Mouse (Mus musculus): Measurements from ENCODE around the gene Smap2. TPM values are rescaled to one million over a fixed set of nuclear protein-coding genes. Genes with fewer than 3 reads are reported as not detected.

Smap2 gene
- polyA plus RNA-seq, 1 experiment from 2014 or later: 13.5 TPM

GRCm38 (mm10) chr4:120921461-120921860 lies 95.6 kb downstream of the Smap2 start:
- Histone ChIP-seq H3K9me3 (peaks cover 29% of the 10 kb centered on the region), H3K27me3 (no peaks in the 10 kb centered on the region), H3K4me2 (replicated peaks) (no peak overlapping the region), H3K4me3 (no peak overlapping the region), H3K36me3 (peaks cover 38% of the 10 kb centered on the region), H3K27ac (no peak overlapping the region), H3K4me1 (peaks cover 9% of the 10 kb centered on the region), H3K9ac (no peak overlapping the region)
- 97% methylated on average over 8 of the region's 8 CpGs for WGBS
- no peak for ATAC-seq (ENCODE audit: low FRiP score, low read depth)

Small RNA genes within 50 kb of the gene (microRNA-seq; reads per million reads assigned to microRNA genes)
- 0.52 reads per million for gene Mir7015

Other genes with a start within 250 kb of the Smap2 start
- gene Nfyc, start 185.7 kb downstream of the Smap2 start, polyA plus RNA-seq (2015; fragmentation: Nextera tagmentation; extraction: Ambion mirVana): 105 and 109 TPM in 2 replicates
- gene Rims3, start 162.4 kb downstream of the Smap2 start, polyA plus RNA-seq (2015; fragmentation: Nextera tagmentation; extraction: Ambion mirVana): 0.41 and 0.66 TPM in 2 replicates
- gene Exo5, start 92.2 kb downstream of the Smap2 start, polyA plus RNA-seq (2015; fragmentation: Nextera tagmentation; extraction: Ambion mirVana): 35.8 and 37.1 TPM in 2 replicates
- gene Zfp69, start 65.5 kb downstream of the Smap2 start, polyA plus RNA-seq (2015; fragmentation: Nextera tagmentation; extraction: Ambion mirVana): 10.3 and 11.5 TPM in 2 replicates
- 100 and 116 TPM in 2 replicates for gene Col9a2, start 22.1 kb upstream of the Smap2 start, polyA plus RNA-seq (2015; fragmentation: Nextera tagmentation; extraction: Ambion mirVana)
- 23.7 and 25.8 TPM in 2 replicates for gene Zmpste24, start 81.0 kb upstream of the Smap2 start, polyA plus RNA-seq (2015; fragmentation: Nextera tagmentation; extraction: Ambion mirVana)
- not detected in 2 replicates for gene Tmco2, start 92.0 kb upstream of the Smap2 start, polyA plus RNA-seq (2015; fragmentation: Nextera tagmentation; extraction: Ambion mirVana)
- gene Rlf, start 197.8 kb upstream of the Smap2 start, polyA plus RNA-seq (2015; fragmentation: Nextera tagmentation; extraction: Ambion mirVana): 30.4 and 32.8 TPM in 2 replicates

Data from limb, embryonic 13.5 days (tissue).